Mouse (Mus musculus) CD8-positive naive resting alpha-beta T cell, adult 57 days (primary cell): ENCODE data around the gene Gm10800. TPM values are rescaled to one million over a fixed set of nuclear protein-coding genes. Genes with fewer than 3 reads are reported as not detected.

Experiments
- total RNA-seq: library from RNA; stranded (reverse); gene quantifications from one replicate; pipeline ENCODE4 v1.2.4, GENCODE M21; 2023

The Gm10800 gene
- total RNA-seq = 0.89 TPM

DNA sequence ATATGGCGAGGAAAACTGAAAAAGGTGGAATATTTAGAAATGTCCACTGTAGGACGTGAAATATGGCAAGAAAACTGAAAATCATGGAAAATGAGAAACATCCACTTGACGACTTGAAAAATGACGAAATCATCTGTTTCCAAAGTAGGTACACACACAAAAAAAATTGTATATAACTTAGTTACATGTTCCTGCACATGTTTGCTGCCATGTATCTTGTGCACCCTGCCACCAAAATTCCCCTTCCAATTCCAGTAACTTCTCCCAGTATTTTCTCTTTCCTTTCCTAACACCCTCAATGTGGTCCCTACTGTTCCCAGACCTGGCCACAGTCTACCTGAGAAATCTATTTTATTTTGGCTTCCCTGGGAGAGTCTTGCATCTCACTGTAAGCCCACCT lies at the start of gene Gm10800:
Gene Gm10800 (minus strand): TSS at position 101 of the 400 bp plus-strand sequence.

DNA sequence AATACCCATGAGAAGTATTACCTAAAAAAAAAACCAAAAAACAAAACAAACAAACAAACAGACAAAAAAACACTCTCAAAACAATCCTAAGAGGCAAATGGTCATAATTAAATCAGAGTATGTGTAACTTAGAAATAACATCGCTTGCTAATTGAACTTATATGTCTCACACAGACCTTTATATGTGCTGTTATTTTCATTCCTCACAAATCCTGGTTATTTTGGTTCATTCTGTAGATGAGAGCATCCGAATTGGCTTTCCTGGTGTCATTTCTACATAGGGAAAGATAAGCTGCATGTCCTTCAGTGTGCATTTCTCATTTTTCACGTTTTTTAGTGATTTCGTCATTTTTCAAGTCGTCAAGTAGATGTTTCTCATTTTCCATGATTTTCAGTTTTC lies 5.2 kb downstream of the Gm10800 start, which contains the start of gene Gm10801:
Gene Gm10801 (plus strand): TSS at position 301 of the 400 bp plus-strand sequence.

Other genes with a start within 250 kb of the Gm10800 start
- not detected for gene Gm10801, start 5.1 kb downstream of the Gm10800 start, total RNA-seq